Mouse (Mus musculus) lung, adult 2 months (tissue): Measurements from ENCODE around the gene Brd3.

Experiments
- CTCF ChIP-seq: fragments of 200-500 bp; IDR thresholded peaks from 2 replicates; pipeline ENCODE4 v1.5.1; 2011; ENCODE audit warnings: mild to moderate bottlenecking, low read length, control low read depth; ENCODE audit not compliant: insufficient read depth
- POLR2A ChIP-seq: fragments of 200-500 bp; IDR thresholded peaks from 2 replicates; pipeline ENCODE4 v1.6.1; 2011; ENCODE audit warnings: low read depth, mild to moderate bottlenecking, control low read depth, low read length, borderline replicate concordance; ENCODE audit errors: extremely low read depth

- TF ChIP-seq CTCF (no peak), POLR2A (no peak)
Measured at GRCm38 (mm10) chr2:27418577-27419070, 88.8 kb downstream of the Brd3 start.
